Mouse (Mus musculus) neural tube, embryonic 15.5 days (tissue): Measurements from ENCODE around the gene Gm266. TPM values are rescaled to one million over a fixed set of nuclear protein-coding genes. Genes with fewer than 3 reads are reported as not detected.

ENCODE experiments used
- ATAC-seq: fragments of 200-750 bp; cut with Nextera tagmentation; 2 replicates; pipeline ENCODE4 v1.8.0; 2017; ENCODE audit warnings: mild to moderate bottlenecking, moderate TSS enrichment, moderate library complexity; ENCODE audit not compliant: low FRiP score
- H3K27ac ChIP-seq: fragments of 300-500 bp; sonication (generic); replicated peaks from 2 replicates; pipeline ENCODE4 v1.5.1; 2015; ENCODE audit warnings: mild to moderate bottlenecking, inconsistent platforms
- H3K27me3 ChIP-seq: fragments of 300-500 bp; sonication (generic); replicated peaks from 2 replicates; pipeline ENCODE4 v1.6.1; 2015; ENCODE audit warnings: inconsistent platforms
- H3K36me3 ChIP-seq: fragments of 300-500 bp; sonication (generic); 2 replicates; pipeline ENCODE4 v1.6.1; 2015; ENCODE audit warnings: inconsistent platforms
- H3K4me1 ChIP-seq: fragments of 300-500 bp; sonication (generic); 2 replicates; pipeline ENCODE4 v1.6.1; 2015; ENCODE audit warnings: inconsistent platforms
- H3K4me2 ChIP-seq: fragments of 300-500 bp; sonication (generic); 2 replicates; pipeline ENCODE4 v1.6.1; 2015; ENCODE audit warnings: inconsistent platforms, mild to moderate bottlenecking, moderate library complexity
- H3K4me3 ChIP-seq: fragments of 300-500 bp; sonication (generic); replicated peaks from 2 replicates; pipeline ENCODE4 v1.5.1; 2015; ENCODE audit warnings: mild to moderate bottlenecking, inconsistent platforms
- H3K9ac ChIP-seq: fragments of 300-500 bp; sonication (generic); replicated peaks from 2 replicates; pipeline ENCODE4 v1.6.1; 2015; ENCODE audit warnings: mild to moderate bottlenecking, inconsistent platforms
- H3K9me3 ChIP-seq: fragments of 300-500 bp; sonication (generic); replicated peaks from 2 replicates; pipeline ENCODE4 v1.6.1; 2016; ENCODE audit warnings: inconsistent platforms
- WGBS: fragments of 180-500 bp; shearing (Covaris S2); methylation state at CpG from one replicate; pipeline ENCODE4 v1.1.7; 2015; ENCODE audit warnings: mixed read lengths; 5-methylcytosine and 5-hydroxymethylcytosine counted together
- polyA plus RNA-seq: library from polyadenylated mRNA; unstranded; fragments of >200 nt; fragmentation: Nextera tagmentation; extraction: Ambion mirVana; gene quantifications from 2 replicates; pipeline ENCODE4 v1.2.1, GENCODE M21; 2015

Gene Gm266
- 2.9 and 12.0 TPM in 2 replicates for polyA plus RNA-seq

GRCm38 (mm10) chr12:111485652-111486306 is at the start of gene Gm266:
Gene Gm266 (minus strand): TSS chr12:111485823.
- Histone ChIP-seq H3K9me3 (no peaks in the 10 kb centered on the region), H3K4me3 (peak within 1 kb of the TSS; percentile 38), H3K4me2 (peak within 1 kb of the TSS; percentile 61), H3K27me3 (peaks cover 68% of the 10 kb centered on the region), H3K9ac (peak within 1 kb of the TSS; percentile 35; the same call in 1 of the 2 replicates), H3K27ac (no peak within 1 kb of the TSS), H3K36me3 (no peaks in the 10 kb centered on the region), H3K4me1 (peaks cover 22% of the 10 kb centered on the region)
- under 1% methylated on average over 44 of the region's 58 CpGs for WGBS
- peak; percentile 24; the same call in 1 of the 2 replicates for ATAC-seq

- H3K27me3 ChIP-seq = no peaks in the 10 kb centered on the region
- 0 out of 2 replicates have a peak overlapping the region, but pooled peaks have one; percentile 10 for H3K9ac ChIP-seq
- H3K4me1 ChIP-seq = peaks cover 28% of the 10 kb centered on the region
- H3K4me3 ChIP-seq = no peak overlapping the region
- no peak overlapping the region for H3K27ac ChIP-seq
- H3K4me2 ChIP-seq = no peak overlapping the region
- no peak for ATAC-seq
- peaks cover 9% of the 10 kb centered on the region for H3K36me3 ChIP-seq
- H3K9me3 ChIP-seq = no peaks in the 10 kb centered on the region
- WGBS = 63% methylated on average over 6 of the region's 6 CpGs
Observed at GRCm38 (mm10) chr12:111535281-111535680, 49.7 kb upstream of the Gm266 start.

GRCm38 (mm10) chr12:111533096-111533794 is 47.6 kb upstream of the Gm266 start:
- 66% methylated on average over 11 of the region's 11 CpGs for WGBS
- Histone ChIP-seq H3K9me3 (no peaks in the 10 kb centered on the region), H3K4me1 (peaks cover 17% of the 10 kb centered on the region), H3K9ac (no peak overlapping the region; the same call in 1 of the 2 replicates), H3K27ac (no peak overlapping the region), H3K36me3 (no peaks in the 10 kb centered on the region), H3K27me3 (no peaks in the 10 kb centered on the region), H3K4me3 (no peak overlapping the region), H3K4me2 (no peak overlapping the region)
- ATAC-seq = no peak

- WGBS = 27% methylated on average over 8 of the region's 8 CpGs
- Histone ChIP-seq H3K4me1 (no peaks in the 10 kb centered on the region), H3K36me3 (no peaks in the 10 kb centered on the region), H3K9ac (no peak overlapping the region), H3K4me2 (no peak overlapping the region), H3K27me3 (no peaks in the 10 kb centered on the region), H3K9me3 (no peaks in the 10 kb centered on the region), H3K4me3 (no peak overlapping the region), H3K27ac (no peak overlapping the region)
- ATAC-seq = no peak
Observed at GRCm38 (mm10) chr12:111529192-111529591, 43.6 kb upstream of the Gm266 start.

GRCm38 (mm10) chr12:111527643-111528281 is 42.1 kb upstream of the Gm266 start:
- Histone ChIP-seq H3K36me3 (no peaks in the 10 kb centered on the region), H3K27ac (no peak overlapping the region), H3K9ac (no peak overlapping the region), H3K27me3 (no peaks in the 10 kb centered on the region), H3K4me2 (no peak overlapping the region), H3K9me3 (no peaks in the 10 kb centered on the region), H3K4me1 (no peaks in the 10 kb centered on the region), H3K4me3 (no peak overlapping the region)
- WGBS = 66% methylated on average over 8 of the region's 8 CpGs
- no peak for ATAC-seq

GRCm38 (mm10) chr12:111524883-111525282 is 39.3 kb upstream of the Gm266 start:
- H3K4me1 ChIP-seq = no peaks in the 10 kb centered on the region
- no peak overlapping the region for H3K4me3 ChIP-seq
- WGBS = 87% methylated on average over 3 of the region's 3 CpGs
- no peaks in the 10 kb centered on the region for H3K27me3 ChIP-seq
- no peak overlapping the region for H3K9ac ChIP-seq
- no peak overlapping the region for H3K27ac ChIP-seq
- 0 out of 2 replicates have a peak, but pooled peaks cover 2% of the 10 kb centered on the region for H3K9me3 ChIP-seq
- H3K4me2 ChIP-seq = no peak overlapping the region
- ATAC-seq = no peak
- H3K36me3 ChIP-seq = no peaks in the 10 kb centered on the region

- no peaks in the 10 kb centered on the region for H3K36me3 ChIP-seq
- H3K27me3 ChIP-seq = no peaks in the 10 kb centered on the region
- H3K9me3 ChIP-seq = 0 out of 2 replicates have a peak, but pooled peaks cover 2% of the 10 kb centered on the region
- ATAC-seq = no peak
- no peaks in the 10 kb centered on the region for H3K4me1 ChIP-seq
- no peak overlapping the region for H3K9ac ChIP-seq
- WGBS = 74% methylated on average over 1 of the region's 1 CpGs
- no peak overlapping the region for H3K4me2 ChIP-seq
- H3K27ac ChIP-seq = no peak overlapping the region
- H3K4me3 ChIP-seq = no peak overlapping the region
Observed at GRCm38 (mm10) chr12:111524469-111524868, 38.8 kb upstream of the Gm266 start.

GRCm38 (mm10) chr12:111520994-111521393 is 35.4 kb upstream of the Gm266 start:
- 85% methylated on average over 2 of the region's 2 CpGs for WGBS
- Histone ChIP-seq H3K27ac (no peak overlapping the region), H3K36me3 (no peaks in the 10 kb centered on the region), H3K4me2 (no peak overlapping the region), H3K4me3 (no peak overlapping the region), H3K4me1 (no peaks in the 10 kb centered on the region), H3K27me3 (no peaks in the 10 kb centered on the region), H3K9ac (no peak overlapping the region), H3K9me3 (0 out of 2 replicates have a peak, but pooled peaks cover 2% of the 10 kb centered on the region)
- ATAC-seq = no peak

GRCm38 (mm10) chr12:111519821-111520220 is 34.2 kb upstream of the Gm266 start:
- ATAC-seq = no peak
- Histone ChIP-seq H3K9me3 (0 out of 2 replicates have a peak, but pooled peaks cover 2% of the 10 kb centered on the region), H3K9ac (no peak overlapping the region), H3K4me2 (no peak overlapping the region), H3K4me3 (no peak overlapping the region), H3K36me3 (no peaks in the 10 kb centered on the region), H3K4me1 (no peaks in the 10 kb centered on the region), H3K27me3 (no peaks in the 10 kb centered on the region), H3K27ac (no peak overlapping the region)
- 75% methylated on average over 5 of the region's 5 CpGs for WGBS

- no peak for ATAC-seq
- WGBS = 93% methylated on average over 9 of the region's 9 CpGs
Observed at GRCm38 (mm10) chr12:111518391-111518790, 32.8 kb upstream of the Gm266 start.

GRCm38 (mm10) chr12:111517901-111518300 is 32.3 kb upstream of the Gm266 start:
- H3K27me3 ChIP-seq = no peaks in the 10 kb centered on the region
- WGBS = 69% methylated on average over 4 of the region's 4 CpGs
- H3K27ac ChIP-seq = no peak overlapping the region
- H3K36me3 ChIP-seq = no peaks in the 10 kb centered on the region
- ATAC-seq = no peak
- no peak overlapping the region for H3K4me2 ChIP-seq
- H3K4me3 ChIP-seq = no peak overlapping the region
- 0 out of 2 replicates have a peak, but pooled peaks cover 2% of the 10 kb centered on the region for H3K4me1 ChIP-seq
- H3K9me3 ChIP-seq = 0 out of 2 replicates have a peak, but pooled peaks cover 2% of the 10 kb centered on the region
- H3K9ac ChIP-seq = no peak overlapping the region

More at GRCm38 (mm10) chr12:111518391-111518790, 32.8 kb upstream of the Gm266 start:
- H3K36me3 ChIP-seq = no peaks in the 10 kb centered on the region
- H3K4me1 ChIP-seq = 0 out of 2 replicates have a peak, but pooled peaks cover 2% of the 10 kb centered on the region
- no peak overlapping the region for H3K4me2 ChIP-seq
- no peak overlapping the region for H3K9ac ChIP-seq
- H3K9me3 ChIP-seq = 0 out of 2 replicates have a peak, but pooled peaks cover 2% of the 10 kb centered on the region
- H3K4me3 ChIP-seq = no peak overlapping the region
- H3K27me3 ChIP-seq = no peaks in the 10 kb centered on the region
- no peak overlapping the region for H3K27ac ChIP-seq
